Mouse (Mus musculus) MEL (cell line): Measurements from ENCODE around the gene Ppp2r5e.

ENCODE experiments used
- CHD2 ChIP-seq: IDR thresholded peaks from 2 replicates; pipeline ENCODE4 v1.6.1; 2011; ENCODE audit warnings: low read length, improper control_type of control experiment
- CTCF ChIP-seq, 3 experiments: IDR thresholded peaks in 2 of 3; conservative IDR thresholded peaks in 1 of 3; 2 replicates each; pipeline ENCODE4 v1.5.1; 2011 to 2012; ENCODE audit warnings: low read length in 3 of 3, low read depth in 2 of 3, mild to moderate bottlenecking in 2 of 3, improper control_type of control experiment in 1 of 3, inconsistent platforms in 1 of 3, mixed read lengths in 1 of 3, moderate library complexity in 1 of 3; ENCODE audit not compliant: control insufficient read depth in 1 of 3, insufficient read depth in 1 of 3, poor library complexity in 1 of 3, severe bottlenecking in 1 of 3
- E2F4 ChIP-seq: IDR thresholded peaks from 2 replicates; pipeline ENCODE4 v1.6.1; 2011; ENCODE audit warnings: low read depth, low read length, improper control_type of control experiment, borderline replicate concordance
- GATA1 ChIP-seq: IDR thresholded peaks from 2 replicates; pipeline ENCODE4 v1.6.1; 2011; ENCODE audit warnings: low read depth, low read length, improper control_type of control experiment
- POLR2A ChIP-seq, 2 experiments: IDR thresholded peaks; 2 replicates each; pipeline ENCODE4 v1.6.1; 2011 to 2012; ENCODE audit warnings: low read length in 2 of 2, mild to moderate bottlenecking in 2 of 2, control low read depth in 1 of 2, improper control_type of control experiment in 1 of 2, low read depth in 1 of 2, moderate library complexity in 1 of 2; ENCODE audit not compliant: control insufficient read depth in 1 of 2, insufficient read depth in 1 of 2, poor library complexity in 1 of 2
- POLR2AphosphoS2 ChIP-seq: IDR thresholded peaks from 2 replicates; pipeline ENCODE4 v1.6.1; 2011; ENCODE audit warnings: low read length, improper control_type of control experiment
- POLR2AphosphoS5 ChIP-seq: IDR thresholded peaks from 2 replicates; pipeline ENCODE4 v1.6.1; 2012; ENCODE audit warnings: low read depth, borderline replicate concordance, mild to moderate bottlenecking, inconsistent platforms, low read length, moderate library complexity, mixed read lengths
- RAD21 ChIP-seq: IDR thresholded peaks from 2 replicates; pipeline ENCODE4 v1.6.1; 2011; ENCODE audit warnings: mild to moderate bottlenecking, low read depth, low read length, improper control_type of control experiment
- USF1 ChIP-seq: IDR thresholded peaks from 2 replicates; pipeline ENCODE4 v1.6.1; 2014; ENCODE audit warnings: low read depth, mild to moderate bottlenecking, inconsistent platforms, low read length, improper control_type of control experiment, moderate library complexity
- ZC3H11A ChIP-seq: IDR thresholded peaks from 2 replicates; pipeline ENCODE4 v1.6.1; 2012; ENCODE audit warnings: low read depth, mild to moderate bottlenecking, inconsistent platforms, low read length, improper control_type of control experiment
- ZKSCAN1 ChIP-seq: IDR thresholded peaks from 2 replicates; pipeline ENCODE4 v1.6.1; 2012; ENCODE audit warnings: low read depth, mild to moderate bottlenecking, inconsistent platforms, low read length, improper control_type of control experiment, moderate library complexity
- ZMIZ1 ChIP-seq: IDR thresholded peaks from 2 replicates; pipeline ENCODE4 v1.6.1; 2012; ENCODE audit warnings: low read depth, mild to moderate bottlenecking, inconsistent platforms, low read length, improper control_type of control experiment, moderate library complexity

DNA sequence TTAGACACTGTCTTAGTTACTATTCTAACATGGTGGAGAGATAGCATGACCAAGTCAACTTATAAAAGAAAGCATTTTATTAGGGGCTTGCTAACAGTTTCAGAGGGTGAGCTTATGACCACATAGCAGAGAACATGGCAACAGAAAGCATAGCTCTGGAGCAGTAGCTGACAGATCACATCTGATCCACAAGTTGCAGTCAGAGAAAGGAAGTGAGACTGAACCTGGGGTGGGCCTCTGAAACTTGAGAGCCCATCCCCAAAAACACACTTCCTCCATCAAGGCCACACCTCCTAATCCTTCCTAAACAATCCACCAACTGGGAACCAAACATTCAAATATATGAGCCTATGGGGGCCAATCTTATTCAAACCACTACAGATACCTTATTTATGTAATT, 62.9 kb downstream of the Ppp2r5e start:
- TF ChIP-seq CHD2: no peak
- no peak for TF ChIP-seq CTCF (IDR thresholded peaks at IDR 0.05 in 2 of 3, conservative IDR thresholded peaks at IDR 0.05 in 1 of 3; ENCODE audit: control insufficient read depth in 1 of 3, insufficient read depth in 1 of 3, low read depth in 2 of 3, low read length in 3 of 3, poor library complexity in 1 of 3, severe bottlenecking in 1 of 3)
- no peak for TF ChIP-seq ZKSCAN1
- no peak for TF ChIP-seq GATA1
- no peak for TF ChIP-seq POLR2AphosphoS5
- no peak for TF ChIP-seq POLR2A (IDR thresholded peaks at IDR 0.05; ENCODE audit: control insufficient read depth in 1 of 2, insufficient read depth in 1 of 2, low read depth in 1 of 2, low read length in 2 of 2, poor library complexity in 1 of 2)
- no peak for TF ChIP-seq E2F4
- TF ChIP-seq ZMIZ1: no peak
- TF ChIP-seq RAD21: no peak
- no peak for TF ChIP-seq POLR2AphosphoS2
- TF ChIP-seq ZC3H11A: no peak
- no peak for TF ChIP-seq USF1
